Mouse (Mus musculus): Measurements from ENCODE around the gene Slc25a28.

DNA sequence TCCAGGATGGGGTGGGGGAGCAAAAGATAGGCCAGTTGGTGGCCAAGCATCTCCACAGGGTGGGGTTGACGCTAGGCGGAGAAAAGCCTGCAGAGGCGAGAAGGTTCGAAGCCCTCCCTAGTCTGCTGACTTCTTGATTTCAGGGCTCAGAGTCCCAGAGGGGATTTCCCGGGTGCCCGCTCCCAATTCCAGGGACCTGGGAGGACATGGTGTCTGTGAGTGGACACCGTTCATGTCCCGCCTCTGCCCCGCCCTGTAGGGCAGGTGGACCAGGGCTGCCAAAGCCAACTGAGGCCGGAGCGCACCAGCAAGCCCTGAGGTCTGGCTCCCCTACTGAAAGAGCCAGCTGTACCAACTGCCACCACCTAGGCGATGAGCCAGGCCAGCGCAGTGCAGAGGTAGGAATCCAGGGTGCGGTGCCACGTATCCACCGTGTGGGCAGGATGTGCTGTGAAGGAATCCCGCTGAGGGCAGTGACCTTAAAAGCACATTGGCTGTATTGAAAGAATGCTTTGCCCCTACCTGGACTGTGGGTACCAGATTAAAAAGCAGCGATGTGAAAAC, 54.7 kb downstream of the Slc25a28 start:
- TF ChIP-seq MYOD1 (IDR thresholded peaks at IDR 0.05; ENCODE audit: control insufficient read depth, insufficient read length, low read depth) (no peak), CTCF (IDR thresholded peaks at IDR 0.05; ENCODE audit: control insufficient read depth, insufficient read depth, insufficient read length) (no peak), MYOG (IDR thresholded peaks at IDR 0.05; ENCODE audit: control insufficient read depth, extremely low read depth, insufficient read length) (no peak), CEBPB (IDR thresholded peaks at IDR 0.05; ENCODE audit: low read depth) (no peak), USF1 (IDR thresholded peaks at IDR 0.05; ENCODE audit: low read depth) (no peak), MAX (IDR thresholded peaks at IDR 0.05) (no peak), FOSL1 (IDR thresholded peaks at IDR 0.05; ENCODE audit: insufficient read depth, low read length, poor library complexity, severe bottlenecking) (no peak)

Measured in C2C12 (cell line).